Mouse (Mus musculus): ENCODE results near the gene Cacnb2.

The Cacnb2 gene

GRCm38 (mm10) chr2:14992531-14992930 is 389.6 kb downstream of the Cacnb2 start:
- DNase-seq: no peak

GRCm38 (mm10) chr2:14996036-14996435 is 393.1 kb downstream of the Cacnb2 start:
- DNase-seq: no peak

GRCm38 (mm10) chr2:14997836-14998235 is 394.9 kb downstream of the Cacnb2 start:
- no peak for DNase-seq

GRCm38 (mm10) chr2:15007531-15007930 is 404.6 kb downstream of the Cacnb2 start:
- DNase-seq: no peak

- DNase-seq: no peak
Observed at GRCm38 (mm10) chr2:15008072-15008471, 405.2 kb downstream of the Cacnb2 start.

GRCm38 (mm10) chr2:15026817-15027216 is 423.9 kb downstream of the Cacnb2 start:
- no peak for DNase-seq

GRCm38 (mm10) chr2:15027816-15028215 is 424.9 kb downstream of the Cacnb2 start:
- DNase-seq: no peak

Data from B cell, adult 2 months (primary cell).